Mouse (Mus musculus): ENCODE measurements around the gene Rtn4.
"Not testable (repeated sequence)": the region's sequence is repeated elsewhere in the genome, so short reads cannot be mapped to it uniquely, and the experiment has no call there.

The Rtn4 gene

GRCm38 (mm10) chr11:29714114-29714513 lies 21.4 kb downstream of the Rtn4 start:
- DNase-seq (ENCODE audit: low read depth, low spot score), result no peak

GRCm38 (mm10) chr11:29714789-29715188 lies 22.0 kb downstream of the Rtn4 start:
- no peak for DNase-seq (ENCODE audit: low read depth, low spot score)

GRCm38 (mm10) chr11:29715499-29715898 lies 22.8 kb downstream of the Rtn4 start:
- DNase-seq (ENCODE audit: low read depth, low spot score), result no peak

GRCm38 (mm10) chr11:29718541-29718940 lies 25.8 kb downstream of the Rtn4 start:
- DNase-seq (ENCODE audit: low read depth, low spot score), result no peak

GRCm38 (mm10) chr11:29719597-29719996 lies 26.9 kb downstream of the Rtn4 start:
- no peak for DNase-seq (ENCODE audit: low read depth, low spot score)

GRCm38 (mm10) chr11:29724213-29724612 lies 31.5 kb downstream of the Rtn4 start:
- no peak for DNase-seq (ENCODE audit: low read depth, low spot score)

GRCm38 (mm10) chr11:29725167-29725566 lies 32.4 kb downstream of the Rtn4 start:
- DNase-seq (ENCODE audit: low read depth, low spot score), result no peak

GRCm38 (mm10) chr11:29725610-29726009 lies 32.9 kb downstream of the Rtn4 start:
- DNase-seq (ENCODE audit: low read depth, low spot score), result no peak

- no peak for DNase-seq (ENCODE audit: low read depth, low spot score)
Measured at GRCm38 (mm10) chr11:29727901-29728300, 35.2 kb downstream of the Rtn4 start.

GRCm38 (mm10) chr11:29739752-29740151 lies 47.0 kb downstream of the Rtn4 start:
- no peak for DNase-seq (ENCODE audit: low read depth, low spot score)

GRCm38 (mm10) chr11:29744760-29745430 lies 52.1 kb downstream of the Rtn4 start:
- DNase-seq (ENCODE audit: low read depth, low spot score), result no peak

GRCm38 (mm10) chr11:29745513-29745912 lies 52.8 kb downstream of the Rtn4 start:
- DNase-seq (ENCODE audit: low read depth, low spot score), result no peak

GRCm38 (mm10) chr11:29746203-29746602 lies 53.5 kb downstream of the Rtn4 start:
- DNase-seq (ENCODE audit: low read depth, low spot score), result no peak

GRCm38 (mm10) chr11:29747365-29747764 lies 54.6 kb downstream of the Rtn4 start:
- DNase-seq (ENCODE audit: low read depth, low spot score), result no peak

- DNase-seq (ENCODE audit: low read depth, low spot score), result no peak
Measured at GRCm38 (mm10) chr11:29747881-29748280, 55.1 kb downstream of the Rtn4 start.

- no peak for DNase-seq (ENCODE audit: low read depth, low spot score)
Measured at GRCm38 (mm10) chr11:29748750-29749467, 56.2 kb downstream of the Rtn4 start.

- no peak for DNase-seq (ENCODE audit: low read depth, low spot score)
Measured at GRCm38 (mm10) chr11:29749468-29749829, 56.7 kb downstream of the Rtn4 start.

- no peak for DNase-seq (ENCODE audit: low read depth, low spot score)
Measured at GRCm38 (mm10) chr11:29751013-29751412, 58.3 kb downstream of the Rtn4 start.

- DNase-seq (ENCODE audit: low read depth, low spot score), result no peak
Measured at GRCm38 (mm10) chr11:29751648-29752611, 59.2 kb downstream of the Rtn4 start.

GRCm38 (mm10) chr11:29756007-29756406 lies 63.3 kb downstream of the Rtn4 start:
- not testable (repeated sequence) for DNase-seq (ENCODE audit: low read depth, low spot score)

- no peak for DNase-seq (ENCODE audit: low read depth, low spot score)
Measured at GRCm38 (mm10) chr11:29758617-29759016, 65.9 kb downstream of the Rtn4 start.

GRCm38 (mm10) chr11:29761387-29761786 lies 68.6 kb downstream of the Rtn4 start:
- no peak for DNase-seq (ENCODE audit: low read depth, low spot score)

Measured in embryo, embryonic 11.5 days (tissue).